Mouse (Mus musculus) cerebellum, adult 11 months (tissue): ENCODE measurements around the gene Olfr781.
"Not testable (repeated sequence)": the region's sequence is repeated elsewhere in the genome, so short reads cannot be mapped to it uniquely, and the experiment has no call there.

Experiments used
- DNase-seq: peaks from one replicate; pipeline ENCODE4 v3.0.0; 2022

The Olfr781 gene

GRCm38 (mm10) chr10:129328554-129328953 is at the start of gene Olfr781:
Gene Olfr781, plus strand, starts transcription at chr10:129328854.
- DNase-seq, result no peak

- not testable (repeated sequence) for DNase-seq
These were observed 15.7 kb upstream of the Olfr781 start for GRCm38 (mm10) chr10:129312973-129313372.

GRCm38 (mm10) chr10:129313521-129313920 is 15.1 kb upstream of the Olfr781 start:
- not testable (repeated sequence) for DNase-seq

- DNase-seq, result no peak
These were observed 10.8 kb upstream of the Olfr781 start, which contains the start of gene Olfr780 for GRCm38 (mm10) chr10:129317817-129318216. Gene Olfr780, plus strand, starts transcription at chr10:129318117.

GRCm38 (mm10) chr10:129348550-129348949 is 19.9 kb downstream of the Olfr781 start, which contains the start of gene Olfr782:
Gene Olfr782, plus strand, starts transcription at chr10:129348850.
- no peak for DNase-seq

- DNase-seq, result not testable (repeated sequence)
These were observed 23.8 kb downstream of the Olfr781 start for GRCm38 (mm10) chr10:129352475-129352874.

- DNase-seq, result not testable (repeated sequence)
These were observed 27.8 kb downstream of the Olfr781 start for GRCm38 (mm10) chr10:129356496-129356895.

- DNase-seq, result no peak
These were observed 28.7 kb downstream of the Olfr781 start for GRCm38 (mm10) chr10:129357307-129357706.

- not testable (repeated sequence) for DNase-seq
These were observed 45.4 kb downstream of the Olfr781 start for GRCm38 (mm10) chr10:129374051-129374450.
